Mouse (Mus musculus): ENCODE data around the gene Pax3. TPM values are rescaled to one million over a fixed set of nuclear protein-coding genes. Genes with fewer than 3 reads are reported as not detected.

The Pax3 gene
- polyA plus RNA-seq, 1 experiment, result 3.3 TPM

GRCm38 (mm10) chr1:78210568-78210967, 13.6 kb upstream of the Pax3 start:
- H3K4me1 ChIP-seq (ENCODE audit: control insufficient read depth, insufficient read depth, low read length), result no peaks in the 10 kb centered on the region
- no peak overlapping the region for H3K4me3 ChIP-seq (ENCODE audit: low read depth, low read length)
- no peak overlapping the region for H3K27ac ChIP-seq (ENCODE audit: insufficient read depth, low read length)
- H3K27me3 ChIP-seq (ENCODE audit: control insufficient read depth, insufficient read depth, low read length, poor library complexity, severe bottlenecking), result peaks cover 19% of the 10 kb centered on the region
- TF ChIP-seq CTCF (IDR thresholded peaks at IDR 0.05; ENCODE audit: low read depth, low read length) (no peak), EP300 (IDR thresholded peaks at IDR 0.05; ENCODE audit: insufficient read depth, low read depth, low read length) (no peak), POLR2A (IDR thresholded peaks at IDR 0.05; ENCODE audit: insufficient read depth, low read length) (no peak)
- no peaks in the 10 kb centered on the region for H3K9me3 ChIP-seq (replicated peaks; ENCODE audit: control insufficient read depth, insufficient read depth, low read length, poor library complexity, severe bottlenecking)
- H3K9ac ChIP-seq (ENCODE audit: low read depth, poor library complexity, severe bottlenecking), result no peak overlapping the region
- H3K36me3 ChIP-seq (ENCODE audit: control insufficient read depth, insufficient read depth, low read length, poor library complexity, severe bottlenecking), result no peaks in the 10 kb centered on the region

- H3K27me3 ChIP-seq (ENCODE audit: control insufficient read depth, insufficient read depth, low read length, poor library complexity, severe bottlenecking), result peaks cover 26% of the 10 kb centered on the region
- no peak overlapping the region for H3K9ac ChIP-seq (ENCODE audit: low read depth, poor library complexity, severe bottlenecking)
- no peaks in the 10 kb centered on the region for H3K36me3 ChIP-seq (ENCODE audit: control insufficient read depth, insufficient read depth, low read length, poor library complexity, severe bottlenecking)
- H3K4me3 ChIP-seq (ENCODE audit: low read depth, low read length), result no peak overlapping the region
- H3K9me3 ChIP-seq (replicated peaks; ENCODE audit: control insufficient read depth, insufficient read depth, low read length, poor library complexity, severe bottlenecking), result no peaks in the 10 kb centered on the region
- no peaks in the 10 kb centered on the region for H3K4me1 ChIP-seq (ENCODE audit: control insufficient read depth, insufficient read depth, low read length)
- no peak for TF ChIP-seq POLR2A (IDR thresholded peaks at IDR 0.05; ENCODE audit: insufficient read depth, low read length)
- no peak for TF ChIP-seq CTCF (IDR thresholded peaks at IDR 0.05; ENCODE audit: low read depth, low read length)
- TF ChIP-seq EP300 (IDR thresholded peaks at IDR 0.05; ENCODE audit: insufficient read depth, low read depth, low read length), result no peak
- no peak overlapping the region for H3K27ac ChIP-seq (ENCODE audit: insufficient read depth, low read length)
Measured at GRCm38 (mm10) chr1:78208281-78208814, 11.4 kb upstream of the Pax3 start.

- no peaks in the 10 kb centered on the region for H3K9me3 ChIP-seq (replicated peaks; ENCODE audit: control insufficient read depth, insufficient read depth, low read length, poor library complexity, severe bottlenecking)
- H3K9ac ChIP-seq (ENCODE audit: low read depth, poor library complexity, severe bottlenecking), result no peak overlapping the region
- TF ChIP-seq POLR2A (IDR thresholded peaks at IDR 0.05; ENCODE audit: insufficient read depth, low read length), result no peak
- no peak for TF ChIP-seq EP300 (IDR thresholded peaks at IDR 0.05; ENCODE audit: insufficient read depth, low read depth, low read length)
- no peaks in the 10 kb centered on the region for H3K36me3 ChIP-seq (ENCODE audit: control insufficient read depth, insufficient read depth, low read length, poor library complexity, severe bottlenecking)
- peaks cover 31% of the 10 kb centered on the region for H3K27me3 ChIP-seq (ENCODE audit: control insufficient read depth, insufficient read depth, low read length, poor library complexity, severe bottlenecking)
- no peak overlapping the region for H3K4me3 ChIP-seq (ENCODE audit: low read depth, low read length)
- no peak overlapping the region for H3K27ac ChIP-seq (ENCODE audit: insufficient read depth, low read length)
- no peaks in the 10 kb centered on the region for H3K4me1 ChIP-seq (ENCODE audit: control insufficient read depth, insufficient read depth, low read length)
Measured at GRCm38 (mm10) chr1:78204341-78204740, 7.4 kb upstream of the Pax3 start.

- Histone ChIP-seq H3K27me3 (ENCODE audit: control insufficient read depth, insufficient read depth, low read length, poor library complexity, severe bottlenecking) (peaks cover 37% of the 10 kb centered on the region), H3K9ac (ENCODE audit: low read depth, poor library complexity, severe bottlenecking) (no peak overlapping the region), H3K4me3 (ENCODE audit: low read depth, low read length) (no peak overlapping the region), H3K9me3 (replicated peaks; ENCODE audit: control insufficient read depth, insufficient read depth, low read length, poor library complexity, severe bottlenecking) (no peaks in the 10 kb centered on the region), H3K36me3 (ENCODE audit: control insufficient read depth, insufficient read depth, low read length, poor library complexity, severe bottlenecking) (no peaks in the 10 kb centered on the region), H3K4me1 (ENCODE audit: control insufficient read depth, insufficient read depth, low read length) (peaks cover 2% of the 10 kb centered on the region), H3K27ac (ENCODE audit: insufficient read depth, low read length) (no peak overlapping the region)
- no peak for TF ChIP-seq POLR2A (IDR thresholded peaks at IDR 0.05; ENCODE audit: insufficient read depth, low read length)
- no peak for TF ChIP-seq EP300 (IDR thresholded peaks at IDR 0.05; ENCODE audit: insufficient read depth, low read depth, low read length)
- no peak for TF ChIP-seq CTCF (IDR thresholded peaks at IDR 0.05; ENCODE audit: low read depth, low read length)
Measured at GRCm38 (mm10) chr1:78203622-78204211, 6.8 kb upstream of the Pax3 start.

GRCm38 (mm10) chr1:78203086-78203614, 6.2 kb upstream of the Pax3 start:
- Histone ChIP-seq H3K9me3 (replicated peaks; ENCODE audit: control insufficient read depth, insufficient read depth, low read length, poor library complexity, severe bottlenecking) (no peaks in the 10 kb centered on the region), H3K4me3 (ENCODE audit: low read depth, low read length) (no peak overlapping the region), H3K4me1 (ENCODE audit: control insufficient read depth, insufficient read depth, low read length) (peaks cover 2% of the 10 kb centered on the region), H3K9ac (ENCODE audit: low read depth, poor library complexity, severe bottlenecking) (no peak overlapping the region), H3K36me3 (ENCODE audit: control insufficient read depth, insufficient read depth, low read length, poor library complexity, severe bottlenecking) (no peaks in the 10 kb centered on the region), H3K27me3 (ENCODE audit: control insufficient read depth, insufficient read depth, low read length, poor library complexity, severe bottlenecking) (peaks cover 41% of the 10 kb centered on the region), H3K27ac (ENCODE audit: insufficient read depth, low read length) (no peak overlapping the region)
- TF ChIP-seq CTCF (IDR thresholded peaks at IDR 0.05; ENCODE audit: low read depth, low read length) (no peak), EP300 (IDR thresholded peaks at IDR 0.05; ENCODE audit: insufficient read depth, low read depth, low read length) (no peak)

GRCm38 (mm10) chr1:78202466-78203085, 5.6 kb upstream of the Pax3 start:
- Histone ChIP-seq H3K27ac (ENCODE audit: insufficient read depth, low read length) (no peak overlapping the region), H3K9ac (ENCODE audit: low read depth, poor library complexity, severe bottlenecking) (no peak overlapping the region), H3K4me1 (ENCODE audit: control insufficient read depth, insufficient read depth, low read length) (peaks cover 2% of the 10 kb centered on the region), H3K9me3 (replicated peaks; ENCODE audit: control insufficient read depth, insufficient read depth, low read length, poor library complexity, severe bottlenecking) (no peaks in the 10 kb centered on the region), H3K36me3 (ENCODE audit: control insufficient read depth, insufficient read depth, low read length, poor library complexity, severe bottlenecking) (no peaks in the 10 kb centered on the region), H3K27me3 (ENCODE audit: control insufficient read depth, insufficient read depth, low read length, poor library complexity, severe bottlenecking) (peaks cover 46% of the 10 kb centered on the region), H3K4me3 (ENCODE audit: low read depth, low read length) (no peak overlapping the region)
- TF ChIP-seq POLR2A (IDR thresholded peaks at IDR 0.05; ENCODE audit: insufficient read depth, low read length) (no peak), EP300 (IDR thresholded peaks at IDR 0.05; ENCODE audit: insufficient read depth, low read depth, low read length) (no peak), CTCF (IDR thresholded peaks at IDR 0.05; ENCODE audit: low read depth, low read length) (no peak)

Measured in ES-Bruce4 (cell line).